21 mouse cellular contexts compared by ENCODE assay signal in genomic region chr9:88500112-88500511, GRCm38 (mm10). TPM values are rescaled to one million over a fixed set of nuclear protein-coding genes. Genes with fewer than 3 reads are reported as not detected.
"Had no signal": no experiment of that assay in that cellular context is flagged by ENCODE, and none has a peak within 500 bp of the region (broad histone marks: within the 10 kb centered on the region; RNA-seq: fewer than 3 reads in every experiment).

No protein-coding gene starts in this region.

- H3K4me1 ChIP-seq: liver, embryonic 13.5 days; liver, embryonic 15.5 days; midbrain, embryonic 12.5 days; neural tube, embryonic 13.5 days; neural tube, embryonic 15.5 days had no signal

- DNase-seq: liver, embryonic 13.5 days; liver, postnatal 0 days; lung, embryonic 14.5 days; lung, postnatal 10 days; lung, postnatal 4 days; midbrain, embryonic 14.5 days; retina, postnatal 1 day; right cerebral cortex, adult 18-20 months; right cerebral cortex, postnatal 25 days; right cerebral cortex, postnatal 4 days; spleen, adult 18-20 months; thymus, adult 18-20 months; thymus, postnatal 14 days; thymus, postnatal 36 days had no signal

- H3K4me3 ChIP-seq: liver, embryonic 13.5 days; liver, embryonic 15.5 days; midbrain, embryonic 12.5 days; myocyte; neural tube, embryonic 13.5 days; neural tube, embryonic 15.5 days had no signal

- ATAC-seq: liver, postnatal 0 days; midbrain, embryonic 16.5 days had no signal

- H3K9me3 ChIP-seq: liver, embryonic 13.5 days; liver, embryonic 15.5 days; midbrain, embryonic 12.5 days; neural tube, embryonic 13.5 days; neural tube, embryonic 15.5 days had no signal

- H3K27me3 ChIP-seq: liver, embryonic 13.5 days; liver, embryonic 15.5 days; midbrain, embryonic 12.5 days; neural tube, embryonic 13.5 days; neural tube, embryonic 15.5 days had no signal

- H3K27ac ChIP-seq: liver, embryonic 13.5 days; liver, embryonic 15.5 days; midbrain, embryonic 12.5 days; neural tube, embryonic 13.5 days; neural tube, embryonic 15.5 days had no signal

- H3K36me3 ChIP-seq: liver, embryonic 13.5 days; liver, embryonic 15.5 days; midbrain, embryonic 12.5 days; neural tube, embryonic 13.5 days; neural tube, embryonic 15.5 days had no signal

- H3K9ac ChIP-seq: liver, embryonic 13.5 days; liver, embryonic 15.5 days; liver, postnatal 0 days; lung, embryonic 14.5 days; midbrain, embryonic 12.5 days; neural tube, embryonic 13.5 days; neural tube, embryonic 15.5 days had no signal

RNA-seq across cellular contexts. Expression of gene Gm20537, which starts 43.7 kb away (rescaled TPM):
- polyA plus RNA-seq: liver, embryonic 13.5 days; midbrain, embryonic 14.5 days; myocyte; neural tube, embryonic 13.5 days; thymus, postnatal 0 days had no signal
